Mouse (Mus musculus): ENCODE results near the gene 2310022A10Rik.

Gene 2310022A10Rik

GRCm38 (mm10) chr7:27540935-27541334 is 12.1 kb upstream of the 2310022A10Rik start:
- DNase-seq (ENCODE audit: low read depth in 1 of 2, low spot score in 2 of 2), result no peak

GRCm38 (mm10) chr7:27541431-27541830 is 11.6 kb upstream of the 2310022A10Rik start:
- DNase-seq (ENCODE audit: low read depth in 1 of 2, low spot score in 2 of 2), result peak in 1 of 2 experiments; percentile 24

- no peak for DNase-seq (ENCODE audit: low read depth in 1 of 2, low spot score in 2 of 2)
Observed at GRCm38 (mm10) chr7:27541922-27542321, 11.1 kb upstream of the 2310022A10Rik start.

GRCm38 (mm10) chr7:27542392-27543033 is 10.5 kb upstream of the 2310022A10Rik start:
- peak in 1 of 2 experiments; percentile 38 for DNase-seq (ENCODE audit: low read depth in 1 of 2, low spot score in 2 of 2)

- no peak for DNase-seq (ENCODE audit: low read depth in 1 of 2, low spot score in 2 of 2)
Observed at GRCm38 (mm10) chr7:27543065-27543464, 10.0 kb upstream of the 2310022A10Rik start.

- DNase-seq (ENCODE audit: low read depth in 1 of 2, low spot score in 2 of 2), result no peak
Observed at GRCm38 (mm10) chr7:27543851-27544250, 9.2 kb upstream of the 2310022A10Rik start.

GRCm38 (mm10) chr7:27544675-27545370 is 8.2 kb upstream of the 2310022A10Rik start:
- DNase-seq (ENCODE audit: low read depth in 1 of 2, low spot score in 2 of 2), result no peak

GRCm38 (mm10) chr7:27549597-27549996 is 3.4 kb upstream of the 2310022A10Rik start:
- DNase-seq (ENCODE audit: low read depth in 1 of 2, low spot score in 2 of 2), result no peak

GRCm38 (mm10) chr7:27552070-27552469 is 963 bp upstream of the 2310022A10Rik start:
- DNase-seq (ENCODE audit: low read depth in 1 of 2, low spot score in 2 of 2), result no peak

GRCm38 (mm10) chr7:27560291-27560887 is 7.4 kb downstream of the 2310022A10Rik start:
- DNase-seq (ENCODE audit: low read depth in 1 of 2, low spot score in 2 of 2), result no peak

GRCm38 (mm10) chr7:27560978-27561377 is 7.9 kb downstream of the 2310022A10Rik start:
- DNase-seq (ENCODE audit: low read depth in 1 of 2, low spot score in 2 of 2), result no peak

GRCm38 (mm10) chr7:27569580-27570224 is 16.7 kb downstream of the 2310022A10Rik start:
- no peak for DNase-seq (ENCODE audit: low read depth in 1 of 2, low spot score in 2 of 2)

- no peak for DNase-seq (ENCODE audit: low read depth in 1 of 2, low spot score in 2 of 2)
Observed at GRCm38 (mm10) chr7:27572133-27572532, 19.1 kb downstream of the 2310022A10Rik start.

- peak; percentile 42 to 43 for DNase-seq (ENCODE audit: low read depth in 1 of 2, low spot score in 2 of 2)
Observed at GRCm38 (mm10) chr7:27574124-27574880, 21.3 kb downstream of the 2310022A10Rik start.

GRCm38 (mm10) chr7:27576914-27577313 is 23.9 kb downstream of the 2310022A10Rik start:
- DNase-seq (ENCODE audit: low read depth in 1 of 2, low spot score in 2 of 2), result peak in 1 of 2 experiments; percentile 56

- no peak for DNase-seq (ENCODE audit: low read depth in 1 of 2, low spot score in 2 of 2)
Observed at GRCm38 (mm10) chr7:27577589-27577988, 24.6 kb downstream of the 2310022A10Rik start.

- DNase-seq (ENCODE audit: low read depth in 1 of 2, low spot score in 2 of 2), result no peak
Observed at GRCm38 (mm10) chr7:27578465-27578864, 25.4 kb downstream of the 2310022A10Rik start.

GRCm38 (mm10) chr7:27580380-27581174 is 27.5 kb downstream of the 2310022A10Rik start:
- DNase-seq (ENCODE audit: low read depth in 1 of 2, low spot score in 2 of 2), result no peak

GRCm38 (mm10) chr7:27586861-27587260 is 33.8 kb downstream of the 2310022A10Rik start:
- no peak for DNase-seq (ENCODE audit: low read depth in 1 of 2, low spot score in 2 of 2)

- no peak for DNase-seq (ENCODE audit: low read depth in 1 of 2, low spot score in 2 of 2)
Observed at GRCm38 (mm10) chr7:27587741-27588140, 34.7 kb downstream of the 2310022A10Rik start.

All from monocyte, adult 2 months (primary cell).